Mouse (Mus musculus) lung, embryonic 14.5 days (tissue): ENCODE measurements at regions not wholly inside any gene's neighbourhood (a gene's known extent, or its start where the extent isn't known, plus 50 kb on each side); places are given as distances from the start of the nearest gene placed in this dataset.

Experiments
- ATAC-seq: fragments of 200-750 bp; cut with Nextera tagmentation; 2 replicates; pipeline ENCODE4 v1.8.0; 2017; ENCODE audit warnings: mild to moderate bottlenecking, moderate TSS enrichment, moderate library complexity; ENCODE audit not compliant: insufficient read depth
- DNase-seq: peaks from one replicate; pipeline ENCODE4 v3.0.0-alpha.2; 2015
- H3K27ac ChIP-seq: fragments of 300-500 bp; sonication (generic); 2 replicates; pipeline ENCODE4 v1.5.1; 2014; ENCODE audit warnings: low read depth, mild to moderate bottlenecking, moderate library complexity
- H3K27me3 ChIP-seq: fragments of 300-500 bp; sonication (generic); 2 replicates; pipeline ENCODE4 v1.6.1; 2014; ENCODE audit warnings: low read length, control low read depth; ENCODE audit not compliant: insufficient read depth
- H3K36me3 ChIP-seq: fragments of 300-500 bp; sonication (generic); 2 replicates; pipeline ENCODE4 v1.6.1; 2014; ENCODE audit warnings: control low read depth; ENCODE audit not compliant: insufficient read depth
- H3K4me1 ChIP-seq: fragments of 300-500 bp; sonication (generic); 2 replicates; pipeline ENCODE4 v1.6.1; 2014; ENCODE audit warnings: antibody characterized with exemption, control low read depth; ENCODE audit not compliant: insufficient read depth
- H3K4me2 ChIP-seq: fragments of 300-500 bp; sonication (generic); 2 replicates; pipeline ENCODE4 v1.6.1; 2014; ENCODE audit warnings: mild to moderate bottlenecking
- H3K4me3 ChIP-seq: fragments of 300-500 bp; sonication (generic); 2 replicates; pipeline ENCODE4 v1.5.1; 2014; ENCODE audit warnings: low read depth, low read length
- H3K9ac ChIP-seq: fragments of 300-500 bp; sonication (generic); 2 replicates; pipeline ENCODE4 v1.6.1; 2014
- H3K9me3 ChIP-seq: fragments of 300-500 bp; sonication (generic); 2 replicates; pipeline ENCODE4 v1.6.1; 2016; ENCODE audit warnings: low read depth, low read length, control low read depth
- CTCF ChIP-seq: IDR thresholded peaks from 2 replicates; pipeline ENCODE4 v1.5.1; 2016; ENCODE audit warnings: antibody characterized with exemption, low read depth
- WGBS: fragments of 180-500 bp; shearing (Covaris S2); extraction: QIAGEN DNeasy Blood & Tissue Kit; methylation state at CpG from one replicate; pipeline ENCODE4 v1.1.7; 2014; 5-methylcytosine and 5-hydroxymethylcytosine counted together

GRCm38 (mm10) chr13:97549384-97549783 lies 211.0 kb downstream of the Gm10260 start:
- Histone ChIP-seq H3K9me3 (0 out of 2 replicates have a peak, but pooled peaks cover 4% of the 10 kb centered on the region), H3K4me2 (no peak overlapping the region), H3K9ac (no peak overlapping the region), H3K27ac (peak overlapping the region; percentile 95), H3K36me3 (no peaks in the 10 kb centered on the region), H3K27me3 (no peaks in the 10 kb centered on the region), H3K4me1 (peaks cover 23% of the 10 kb centered on the region), H3K4me3 (no peak overlapping the region)
- DNase-seq (no peak), ATAC-seq (no peak)
- 82% methylated on average over 6 of the region's 6 CpGs for WGBS
- TF ChIP-seq CTCF = no peak

DNA sequence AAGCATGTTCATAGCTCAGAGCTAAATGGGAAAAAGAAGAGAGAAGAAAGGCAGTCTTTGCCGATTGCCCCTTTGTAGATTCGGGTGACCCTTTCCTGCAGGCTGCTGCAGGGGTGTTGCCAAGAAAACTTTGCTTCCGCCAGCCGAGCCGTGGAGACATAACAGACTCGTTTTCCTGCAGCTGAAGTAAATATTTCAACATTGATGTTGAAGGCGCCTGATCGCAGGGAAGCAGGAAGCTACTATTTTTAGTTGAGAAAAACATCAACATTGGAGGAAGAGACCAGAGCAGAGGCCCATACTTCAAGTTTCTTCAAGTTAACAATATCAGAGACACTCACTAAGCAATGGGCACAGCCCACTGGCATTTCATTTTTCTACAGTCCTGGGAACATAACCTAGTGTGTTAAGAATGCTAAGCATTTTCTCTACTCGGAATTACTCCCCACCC lies 211.9 kb downstream of the Gm10260 start:
- TF ChIP-seq CTCF = no peak
- Histone ChIP-seq H3K27ac (peak overlapping the region; percentile 95), H3K27me3 (no peaks in the 10 kb centered on the region), H3K4me2 (peak overlapping the region; percentile 28), H3K4me1 (peaks cover 23% of the 10 kb centered on the region), H3K9ac (no peak overlapping the region), H3K9me3 (0 out of 2 replicates have a peak, but pooled peaks cover 4% of the 10 kb centered on the region), H3K36me3 (no peaks in the 10 kb centered on the region), H3K4me3 (no peak overlapping the region)
- peak; percentile 93 for DNase-seq
- 1% methylated on average over 9 of the region's 9 CpGs for WGBS
- ATAC-seq = peak; percentile 86

DNA sequence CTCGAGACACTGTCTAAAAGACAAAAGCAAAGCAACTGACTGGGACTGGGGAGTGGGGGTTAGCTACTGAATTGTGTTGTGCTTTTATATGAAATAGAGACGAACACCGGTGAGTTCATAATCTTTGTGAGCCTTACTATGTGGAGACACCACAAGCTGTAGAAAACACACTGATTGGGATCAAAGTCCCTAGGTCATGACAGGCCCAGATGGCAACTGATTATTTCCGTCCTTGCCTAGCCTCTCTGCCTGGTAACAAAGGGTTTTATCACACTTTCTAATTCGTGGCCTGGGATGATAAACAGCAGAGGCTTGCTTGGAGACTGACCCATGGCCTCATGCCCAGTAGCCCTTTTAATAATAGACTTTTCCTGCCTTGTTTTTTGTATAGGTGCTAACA lies 213.5 kb downstream of the Gm10260 start:
- 57% methylated on average over 5 of the region's 5 CpGs for WGBS
- ATAC-seq = no peak
- H3K4me1 ChIP-seq = peaks cover 23% of the 10 kb centered on the region

GRCm38 (mm10) chr13:97545971-97546454 lies 214.4 kb downstream of the Gm10260 start:
- Histone ChIP-seq H3K4me3 (no peak overlapping the region), H3K9ac (no peak overlapping the region), H3K36me3 (no peaks in the 10 kb centered on the region), H3K4me2 (no peak overlapping the region), H3K4me1 (peaks cover 23% of the 10 kb centered on the region), H3K27me3 (no peaks in the 10 kb centered on the region; the same call in 1 of the 2 replicates), H3K9me3 (0 out of 2 replicates have a peak, but pooled peaks cover 4% of the 10 kb centered on the region), H3K27ac (no peak overlapping the region)
- no peak for ATAC-seq
- no peak for TF ChIP-seq CTCF
- DNase-seq = no peak
- 55% methylated on average over 9 of the region's 9 CpGs for WGBS

More for the DNA sequence above, 213.5 kb downstream of the Gm10260 start:
- Histone ChIP-seq H3K36me3 (no peaks in the 10 kb centered on the region), H3K27ac (peak overlapping the region; percentile 95), H3K4me2 (no peak overlapping the region), H3K9me3 (0 out of 2 replicates have a peak, but pooled peaks cover 4% of the 10 kb centered on the region), H3K27me3 (no peaks in the 10 kb centered on the region; the same call in 1 of the 2 replicates), H3K4me3 (no peak overlapping the region), H3K9ac (no peak overlapping the region)
- DNase-seq = peak; percentile 51
- no peak for TF ChIP-seq CTCF

DNA sequence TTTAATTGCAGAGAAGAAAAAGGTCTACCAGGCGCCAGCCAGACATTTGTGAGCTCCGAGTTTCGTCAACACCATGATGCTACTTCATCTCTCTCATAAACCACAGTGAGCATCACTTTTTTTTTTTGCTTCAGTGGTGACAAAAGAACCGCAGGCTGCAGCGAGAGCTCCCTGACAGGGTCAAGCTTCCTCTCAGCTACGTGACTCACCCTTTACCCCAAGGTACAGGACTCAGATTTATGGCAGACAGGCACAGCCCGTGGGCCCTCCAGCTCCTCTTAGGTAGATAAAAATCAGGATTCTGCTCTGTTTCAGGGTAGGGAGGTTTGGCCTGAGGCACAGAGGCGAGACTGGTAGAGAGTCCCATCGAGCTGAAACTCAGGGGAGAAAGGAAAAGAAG lies 220.7 kb downstream of the Gm10260 start:
- H3K27ac ChIP-seq = no peak overlapping the region
- no peaks in the 10 kb centered on the region for H3K9me3 ChIP-seq
- no peak for DNase-seq
- H3K27me3 ChIP-seq = no peaks in the 10 kb centered on the region; the same call in 1 of the 2 replicates
- H3K4me3 ChIP-seq = no peak overlapping the region
- H3K9ac ChIP-seq = no peak overlapping the region
- ATAC-seq = no peak
- TF ChIP-seq CTCF = no peak
- H3K4me2 ChIP-seq = no peak overlapping the region
- H3K4me1 ChIP-seq = peaks cover 3% of the 10 kb centered on the region; the same call in 1 of the 2 replicates
- H3K36me3 ChIP-seq = no peaks in the 10 kb centered on the region
- WGBS = 60% methylated on average over 9 of the region's 9 CpGs

- Histone ChIP-seq H3K9me3 (no peaks in the 10 kb centered on the region), H3K4me3 (no peak overlapping the region), H3K27ac (no peak overlapping the region), H3K4me1 (peaks cover 10% of the 10 kb centered on the region), H3K27me3 (no peaks in the 10 kb centered on the region; the same call in 1 of the 2 replicates), H3K9ac (no peak overlapping the region), H3K36me3 (no peaks in the 10 kb centered on the region), H3K4me2 (no peak overlapping the region)
- WGBS = 92% methylated on average over 7 of the region's 7 CpGs
- ATAC-seq (no peak), DNase-seq (no peak)
- no peak for TF ChIP-seq CTCF
Measured at GRCm38 (mm10) chr13:97538441-97538840, 222.0 kb downstream of the Gm10260 start.

DNA sequence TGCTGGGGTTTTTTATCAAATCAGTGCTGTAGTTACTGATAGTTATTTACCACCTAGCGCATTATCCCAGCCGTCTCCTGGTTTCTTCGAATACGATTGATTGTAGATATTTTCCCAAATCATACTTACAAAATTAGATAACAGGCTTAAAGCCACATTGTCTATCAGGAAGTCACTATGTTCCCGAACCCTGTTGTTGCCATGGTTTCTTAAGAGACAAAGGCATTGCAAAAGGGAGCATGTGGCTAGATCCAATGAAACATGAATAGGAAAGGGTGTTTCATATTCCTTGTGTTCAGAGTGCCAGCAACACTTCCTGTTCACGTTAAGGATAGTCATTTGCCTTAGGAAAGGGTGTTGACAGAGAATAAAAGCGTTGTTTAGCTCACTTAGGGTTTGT lies 222.7 kb downstream of the Gm10260 start:
- Histone ChIP-seq H3K36me3 (no peaks in the 10 kb centered on the region), H3K4me1 (peaks cover 10% of the 10 kb centered on the region), H3K4me3 (no peak overlapping the region), H3K9me3 (no peaks in the 10 kb centered on the region), H3K4me2 (no peak overlapping the region), H3K9ac (no peak overlapping the region), H3K27me3 (no peaks in the 10 kb centered on the region; the same call in 1 of the 2 replicates), H3K27ac (no peak overlapping the region)
- WGBS = 73% methylated on average over 7 of the region's 7 CpGs
- DNase-seq (no peak), ATAC-seq (no peak)
- TF ChIP-seq CTCF = no peak

GRCm38 (mm10) chr13:97537206-97537605 lies 223.2 kb downstream of the Gm10260 start:
- no peak overlapping the region for H3K4me3 ChIP-seq
- H3K36me3 ChIP-seq = no peaks in the 10 kb centered on the region
- DNase-seq (no peak), ATAC-seq (no peak)
- H3K9ac ChIP-seq = no peak overlapping the region
- 84% methylated on average over 11 of the region's 11 CpGs for WGBS
- no peak overlapping the region for H3K27ac ChIP-seq
- no peaks in the 10 kb centered on the region; the same call in 1 of the 2 replicates for H3K27me3 ChIP-seq
- peaks cover 10% of the 10 kb centered on the region for H3K4me1 ChIP-seq
- H3K9me3 ChIP-seq = no peaks in the 10 kb centered on the region
- TF ChIP-seq CTCF = no peak
- no peak overlapping the region for H3K4me2 ChIP-seq
